Mouse (Mus musculus) liver, adult (tissue): ENCODE results near the gene Fancl.
A peak's percentile ranks its signal among the peaks of the same experiment; 100 is the strongest.

ENCODE experiments used
- GATA4 ChIP-seq: IDR thresholded peaks from 2 replicates; pipeline ENCODE4 v1.6.1; 2014; ENCODE audit warnings: mild to moderate bottlenecking, low read length; ENCODE audit not compliant: insufficient replicate concordance

Gene Fancl

DNA sequence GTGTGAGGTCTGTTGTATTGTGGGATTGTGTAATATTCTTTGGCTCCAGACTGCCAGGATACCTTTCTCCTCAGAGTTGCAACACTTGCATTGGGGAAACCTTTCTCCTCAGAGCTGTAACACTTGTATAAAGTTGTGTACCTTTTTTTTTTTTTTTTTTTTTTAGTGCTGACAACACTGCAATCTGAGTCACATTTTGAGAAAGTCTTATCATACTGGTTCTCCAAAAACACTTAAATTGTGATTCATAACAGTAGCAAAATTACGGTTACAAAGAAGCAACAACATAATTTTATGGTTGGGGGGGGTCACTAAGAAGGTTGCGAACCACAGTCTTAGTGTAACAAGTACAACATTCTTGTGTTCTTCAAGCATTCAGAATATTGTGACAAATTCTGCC is at the start of gene Fancl:
Gene Fancl, plus strand, starts transcription at position 165 of the 400 bp plus-strand sequence.
- no peak for TF ChIP-seq GATA4

DNA sequence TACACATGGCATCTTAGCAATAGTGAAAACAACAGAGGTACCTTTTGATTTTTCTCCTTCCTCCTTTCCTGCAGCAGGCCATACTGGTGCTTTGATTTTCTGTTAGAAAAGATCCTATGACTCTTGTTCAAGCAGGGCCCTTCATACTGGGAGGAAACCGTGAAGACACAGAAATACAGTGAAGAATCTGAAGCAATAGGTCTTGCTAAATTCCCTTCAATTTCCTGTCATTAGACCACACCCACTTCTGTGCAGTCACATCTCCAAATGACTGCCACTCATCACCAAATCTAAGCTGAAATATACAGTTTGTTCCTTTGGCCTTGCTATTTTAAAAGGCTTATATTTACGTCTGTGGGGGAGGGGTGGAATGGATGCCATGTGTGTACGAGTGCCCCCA is 49.1 kb upstream of the Fancl start:
- TF ChIP-seq GATA4: no peak

- no peak for TF ChIP-seq GATA4
These were observed 11.8 kb upstream of the Fancl start for GRCm38 (mm10) chr11:26374132-26374531.

GRCm38 (mm10) chr11:26378074-26378473 is 7.9 kb upstream of the Fancl start:
- no peak for TF ChIP-seq GATA4

DNA sequence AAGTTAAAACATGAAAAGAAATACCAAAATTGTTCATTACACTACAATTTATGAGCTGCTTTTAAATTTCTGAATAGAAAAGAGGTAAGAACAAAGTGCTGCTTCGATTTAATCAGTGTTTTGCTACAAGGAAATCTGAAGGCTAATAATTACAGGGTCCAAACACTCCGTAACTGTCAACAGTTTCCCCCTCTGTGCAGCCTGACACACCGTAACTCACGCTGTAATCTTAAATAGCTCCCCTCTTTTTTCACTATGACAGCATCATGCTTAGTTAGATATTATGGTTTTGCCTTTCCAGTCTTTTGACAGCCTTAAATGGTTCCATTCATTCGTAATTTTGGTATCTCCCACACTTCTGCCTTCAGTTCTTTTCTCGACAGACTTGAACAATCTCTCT is 4.4 kb upstream of the Fancl start:
- TF ChIP-seq GATA4: no peak

DNA sequence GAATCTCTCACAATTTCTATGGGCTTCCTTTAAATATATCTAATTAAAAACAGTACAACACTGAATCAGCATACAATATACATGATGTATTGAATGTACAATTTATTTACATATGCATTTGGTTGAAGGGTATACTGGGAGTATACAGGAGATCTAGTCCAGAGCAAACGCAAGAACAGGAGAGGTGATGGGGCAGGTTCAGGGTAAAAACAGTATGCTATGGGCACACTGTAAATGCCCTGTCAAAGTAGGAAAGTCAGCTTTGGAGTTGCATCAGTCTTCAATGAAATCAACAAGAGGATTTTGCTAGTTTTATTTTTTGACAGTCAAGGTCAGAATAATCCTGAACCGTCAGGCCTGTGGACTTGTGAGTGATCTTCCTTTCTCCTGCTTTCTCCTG is 743 bp downstream of the Fancl start:
- TF ChIP-seq GATA4: no peak

- TF ChIP-seq GATA4: no peak
These were observed 1.2 kb downstream of the Fancl start for GRCm38 (mm10) chr11:26387087-26387611.

DNA sequence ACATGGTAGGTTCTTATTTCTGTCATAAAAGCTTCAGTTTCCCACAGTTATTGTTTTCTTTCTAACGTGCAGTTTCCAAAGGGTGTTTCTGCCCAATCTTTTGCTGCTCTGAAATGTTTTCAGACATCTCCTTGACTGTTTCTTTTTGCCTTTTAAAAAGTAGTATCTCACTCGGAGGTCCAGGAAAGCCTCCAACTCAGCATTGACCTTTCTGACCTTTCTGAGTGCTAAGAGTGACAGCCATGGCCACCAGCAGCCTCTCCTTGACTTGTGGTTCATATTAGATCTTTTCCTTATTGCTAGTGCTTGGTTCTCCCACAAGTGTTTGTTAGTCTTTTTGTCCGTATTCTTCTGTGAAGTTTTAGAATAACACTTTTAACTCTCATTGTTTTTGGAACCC is 9.6 kb downstream of the Fancl start:
- TF ChIP-seq GATA4: no peak

- TF ChIP-seq GATA4: no peak
These were observed 27.0 kb downstream of the Fancl start for GRCm38 (mm10) chr11:26412972-26413371.

DNA sequence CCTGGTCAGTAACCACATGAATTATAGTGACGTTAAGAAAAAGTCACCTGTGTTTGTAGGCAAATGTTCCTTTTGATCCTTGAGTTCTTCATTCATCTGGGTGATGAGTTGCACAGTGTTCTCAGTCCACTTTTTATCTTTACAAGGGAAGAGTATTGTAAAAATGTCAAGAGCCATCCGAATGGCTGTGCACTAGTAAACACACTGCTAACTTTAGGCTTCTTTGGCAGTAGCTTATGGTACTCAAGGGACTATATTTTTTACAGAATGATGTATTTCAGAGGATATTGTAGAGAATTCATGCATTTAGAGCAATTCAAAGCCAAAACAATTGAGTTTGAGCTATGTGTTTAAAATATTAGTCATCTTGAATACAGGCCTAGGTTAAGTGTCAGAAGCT is 35.5 kb downstream of the Fancl start:
- no peak for TF ChIP-seq GATA4

GRCm38 (mm10) chr11:26434229-26434628 is 48.3 kb downstream of the Fancl start:
- TF ChIP-seq GATA4: no peak

GRCm38 (mm10) chr11:26437818-26438217 is 51.9 kb downstream of the Fancl start:
- no peak for TF ChIP-seq GATA4

DNA sequence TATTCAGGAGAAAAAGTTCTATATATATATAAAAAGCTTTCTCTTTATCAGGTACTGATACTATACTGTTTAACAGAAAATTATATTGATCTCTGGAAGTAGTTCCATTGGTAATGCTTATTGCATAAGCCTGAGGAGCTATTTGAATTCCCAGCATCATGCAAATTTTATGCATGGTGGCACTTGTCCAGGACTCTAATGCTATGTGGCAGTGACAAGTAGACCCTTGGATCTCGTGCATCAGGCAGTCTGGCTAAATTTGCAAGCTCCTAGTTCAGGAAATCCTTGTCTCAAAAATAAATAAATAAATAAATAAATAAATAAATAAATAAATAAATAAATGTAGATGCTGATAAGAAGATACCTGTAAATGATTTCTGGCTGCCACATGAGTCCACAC is 55.2 kb downstream of the Fancl start:
- no peak for TF ChIP-seq GATA4

DNA sequence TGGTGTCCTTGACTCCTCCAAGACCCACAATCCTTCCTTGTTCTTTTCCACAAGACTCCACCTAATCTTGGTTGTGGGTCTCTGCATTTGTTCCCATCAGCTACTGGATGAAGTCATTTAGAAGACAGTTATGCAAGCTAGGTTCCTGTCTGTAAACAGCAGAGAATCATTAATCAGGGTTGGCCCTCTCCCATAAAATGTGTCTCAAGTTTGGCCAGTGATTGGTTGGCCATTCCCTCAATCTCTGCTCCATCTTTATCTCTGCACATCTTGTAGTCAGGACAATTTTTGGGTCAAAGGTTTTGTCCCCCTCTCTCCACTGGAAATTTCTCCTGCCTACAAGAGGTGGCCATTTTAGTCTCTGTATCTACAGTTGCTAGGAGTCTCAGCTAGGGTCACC is 58.4 kb downstream of the Fancl start:
- peak; percentile 67; the same call in 1 of the 2 replicates for TF ChIP-seq GATA4

DNA sequence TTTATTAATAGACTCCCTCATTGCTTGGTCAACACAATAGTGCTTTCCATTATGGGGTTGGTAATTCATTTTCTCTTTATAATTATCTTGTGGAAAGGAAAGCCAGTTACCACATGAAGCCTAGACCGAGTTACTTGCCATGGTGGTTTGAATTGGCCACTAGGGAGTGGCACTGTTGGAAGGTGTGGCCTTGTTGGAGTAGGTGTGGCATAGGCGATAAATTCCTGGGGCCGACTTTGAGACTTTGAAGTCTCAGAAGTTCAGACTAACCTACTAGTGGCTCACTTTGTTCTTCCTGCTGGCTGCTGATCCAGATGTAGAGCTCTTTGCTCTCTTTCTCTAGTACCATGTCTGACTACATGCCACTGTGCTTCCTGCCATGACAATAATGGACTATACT is 63.9 kb downstream of the Fancl start:
- no peak for TF ChIP-seq GATA4

GRCm38 (mm10) chr11:26450636-26451035 is 64.7 kb downstream of the Fancl start:
- no peak for TF ChIP-seq GATA4

GRCm38 (mm10) chr11:26451228-26451627 is 65.3 kb downstream of the Fancl start:
- no peak for TF ChIP-seq GATA4

DNA sequence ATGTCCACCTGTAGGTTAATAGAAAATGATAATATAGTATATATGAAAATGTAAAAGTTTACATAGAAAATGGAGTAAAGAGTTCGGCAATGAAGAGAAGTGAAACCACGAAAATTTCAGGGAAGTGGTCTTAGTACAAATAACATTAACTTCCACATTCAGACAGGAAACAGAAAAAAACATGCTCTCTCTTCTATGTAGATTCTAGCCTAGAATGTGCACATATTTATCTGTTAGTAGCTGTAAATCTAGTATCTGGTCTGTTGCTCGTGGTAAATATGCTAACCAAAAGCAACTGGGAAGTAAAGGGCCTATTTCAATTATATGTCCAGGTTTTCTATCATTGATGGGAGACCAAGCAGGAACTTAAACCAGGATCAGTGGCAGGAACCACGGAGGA is 66.8 kb downstream of the Fancl start:
- no peak for TF ChIP-seq GATA4

DNA sequence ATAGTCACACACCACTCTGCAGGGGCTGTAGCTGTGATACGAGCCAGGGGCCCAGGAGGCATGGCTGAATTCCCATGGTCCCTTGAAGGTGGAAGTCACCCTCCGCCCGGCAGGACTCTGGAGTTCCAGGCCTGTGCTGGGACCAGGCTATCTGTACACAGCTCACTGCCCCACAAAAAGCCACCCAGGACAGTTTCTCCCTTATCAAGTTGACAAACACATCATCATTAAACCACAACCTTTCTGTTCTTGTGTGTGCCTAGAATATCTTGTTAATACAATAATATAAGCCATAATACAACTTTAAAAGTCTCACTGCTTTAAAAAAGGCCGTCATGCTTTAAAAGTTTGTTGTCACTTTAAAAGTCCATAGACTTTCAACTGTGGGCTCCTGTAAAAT is 68.1 kb downstream of the Fancl start:
- no peak for TF ChIP-seq GATA4
